Mouse (Mus musculus) skeletal muscle tissue, adult 2 months (tissue): ENCODE data around the gene Gm21778.
"Not testable (repeated sequence)": the region's sequence is repeated elsewhere in the genome, so short reads cannot be mapped to it uniquely, and the experiment has no call there.

Source experiments
- DNase-seq: peaks from one replicate; pipeline ENCODE4 v3.0.0-alpha.2; 2012; ENCODE audit warnings: low read depth, low spot score

Gm21778 gene

GRCm38 (mm10) chrY:5942160-5942559 is at the start of gene Gm21778:
Gene Gm21778, plus strand, starts transcription at chrY:5942460.
- not testable (repeated sequence) for DNase-seq
